Mouse (Mus musculus) heart, postnatal 25 days (tissue): ENCODE results near the gene Dnal4. TPM values are rescaled to one million over a fixed set of nuclear protein-coding genes. Genes with fewer than 3 reads are reported as not detected.

Source experiments
- total RNA-seq, 2 experiments: library from RNA; stranded (reverse); gene quantifications; 2 replicates each; pipeline ENCODE4 v1.2.3; 2021

Dnal4 gene
- total RNA-seq, 2 experiments from 2014 or later, result 20.5 to 22.9 TPM

Other genes starting within 250 kb of the Dnal4 start
- gene Ddx17, start 231.1 kb downstream of the Dnal4 start, total RNA-seq, result 100 to 1,000 TPM in 1 of 2 experiments, 10 to 100 TPM in 1; 96.7 to 105 TPM
- under 1 TPM in 1 of 2 experiments, not detected in 1; 0.10 TPM for gene Dmc1, start 172.7 kb downstream of the Dnal4 start, total RNA-seq
- 1 to 10 TPM in 1 of 2 experiments, under 1 TPM in 1; 0.84 to 1.3 TPM for gene Fam227a, start 118.9 kb downstream of the Dnal4 start, total RNA-seq
- 10 to 100 TPM; 22.9 to 25.9 TPM for gene Cby1, start 118.7 kb downstream of the Dnal4 start, total RNA-seq
- 100 to 1,000 TPM; 120 to 122 TPM for gene Tomm22, start 107.0 kb downstream of the Dnal4 start, total RNA-seq
- gene Josd1, start 89.9 kb downstream of the Dnal4 start, total RNA-seq, result 10 to 100 TPM; 23.6 to 26.4 TPM
- 10 to 100 TPM; 27.2 to 31.8 TPM for gene Gtpbp1, start 87.0 kb downstream of the Dnal4 start, total RNA-seq
- 10 to 100 TPM; 79.3 to 80.7 TPM for gene Sun2, start 35.3 kb downstream of the Dnal4 start, total RNA-seq
- 1 to 10 TPM; 1.5 to 1.8 TPM for gene Nptxr, start 26.9 kb upstream of the Dnal4 start, total RNA-seq
- under 1 TPM in 1 of 2 experiments, not detected in 1; 0.26 TPM for gene Npcd, start 56.4 kb upstream of the Dnal4 start, total RNA-seq
- gene Cbx6, start 56.8 kb upstream of the Dnal4 start, total RNA-seq, result 10 to 100 TPM; 27.9 to 33.5 TPM
- gene Apobec3, start 113.8 kb upstream of the Dnal4 start, total RNA-seq, result 1 to 10 TPM; 6.3 to 6.4 TPM
- gene Cbx7, start 193.3 kb upstream of the Dnal4 start, total RNA-seq, result 1 to 10 TPM; 9.4 to 9.8 TPM
- 10 to 100 TPM; 24.5 to 33.8 TPM for gene Pdgfb, start 237.1 kb upstream of the Dnal4 start, total RNA-seq